Mouse (Mus musculus) ES-Bruce4 (cell line): ENCODE measurements at regions not wholly inside any gene's neighbourhood (a gene's known extent, or its start where the extent isn't known, plus 50 kb on each side); places are given as distances from the start of the nearest gene placed in this dataset.

ENCODE experiments used
- CTCF ChIP-seq: IDR thresholded peaks from one replicate; pipeline ENCODE4 v1.8.1; 2011; ENCODE audit warnings: low read depth, low read length
- EP300 ChIP-seq: IDR thresholded peaks from 2 replicates; pipeline ENCODE4 v1.6.1; 2011; ENCODE audit warnings: low read depth, low read length; ENCODE audit not compliant: insufficient read depth
- POLR2A ChIP-seq: IDR thresholded peaks from one replicate; pipeline ENCODE4 v1.8.1; 2011; ENCODE audit warnings: low read length; ENCODE audit not compliant: insufficient read depth

DNA sequence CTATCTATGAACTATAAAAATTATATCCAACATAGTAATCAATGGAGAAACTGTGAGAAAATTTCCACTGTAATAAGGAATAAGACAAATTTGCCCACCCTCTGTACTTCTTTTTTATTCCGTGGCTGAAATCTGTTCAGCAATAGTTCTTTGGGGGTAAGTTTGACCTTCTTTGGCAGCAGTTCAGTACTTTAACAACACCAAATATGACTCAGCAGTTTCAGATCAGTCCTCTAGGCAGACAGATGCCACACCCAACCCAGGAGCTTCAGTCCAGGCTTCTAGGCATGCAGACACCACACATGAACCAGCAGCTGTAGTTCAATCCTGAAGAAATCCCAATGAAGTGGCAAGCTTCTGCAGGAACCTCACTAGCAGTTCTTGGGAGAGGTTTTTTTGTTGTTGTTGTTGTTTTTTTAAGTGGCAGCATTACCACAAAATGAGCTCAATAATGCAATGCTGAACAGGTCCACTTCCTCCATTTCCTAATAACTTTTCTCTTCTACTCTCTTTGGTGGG, 88.6 kb upstream of the Adamts9 start:
- TF ChIP-seq POLR2A (no peak), EP300 (no peak), CTCF (no peak)
